Mouse (Mus musculus) olfactory bulb, adult 2 months (tissue): ENCODE results near the gene Usp5.

Source experiments
- CTCF ChIP-seq: fragments of 200-500 bp; IDR thresholded peaks from 2 replicates; pipeline ENCODE4 v1.5.1; 2012; ENCODE audit warnings: low read depth, mild to moderate bottlenecking, low read length, moderate library complexity; ENCODE audit not compliant: insufficient read depth
- POLR2A ChIP-seq: fragments of 200-500 bp; IDR thresholded peaks from 2 replicates; pipeline ENCODE4 v1.6.1; 2012; ENCODE audit warnings: mild to moderate bottlenecking, low read depth, low read length, moderate library complexity; ENCODE audit not compliant: insufficient read depth

GRCm38 (mm10) chr6:124779984-124780416 lies 49.3 kb downstream of the Usp5 start:
- no peak for TF ChIP-seq CTCF
- TF ChIP-seq POLR2A, result no peak
